Mouse (Mus musculus): ENCODE results near the gene Fdps.

The Fdps gene

GRCm38 (mm10) chr3:89101812-89102494 lies at the start of gene Fdps:
TSS of gene Fdps (minus strand) at chr3:89101959.
- DNase-seq (ENCODE audit: extremely low spot score, low read depth, low spot score), result peak; percentile 99

GRCm38 (mm10) chr3:89148567-89148966 lies 46.8 kb upstream of the Fdps start:
- no peak for DNase-seq (ENCODE audit: extremely low spot score, low read depth, low spot score)

- DNase-seq (ENCODE audit: extremely low spot score, low read depth, low spot score), result no peak
Measured at GRCm38 (mm10) chr3:89147979-89148311, 46.2 kb upstream of the Fdps start.

GRCm38 (mm10) chr3:89147101-89147978 lies 45.6 kb upstream of the Fdps start:
- no peak for DNase-seq (ENCODE audit: extremely low spot score, low read depth, low spot score)

GRCm38 (mm10) chr3:89145566-89145965 lies 43.8 kb upstream of the Fdps start:
- DNase-seq (ENCODE audit: extremely low spot score, low read depth, low spot score), result no peak

- DNase-seq (ENCODE audit: extremely low spot score, low read depth, low spot score), result no peak
Measured at GRCm38 (mm10) chr3:89144821-89145220, 43.1 kb upstream of the Fdps start.

- no peak for DNase-seq (ENCODE audit: extremely low spot score, low read depth, low spot score)
Measured at GRCm38 (mm10) chr3:89136365-89136764, 34.6 kb upstream of the Fdps start.

GRCm38 (mm10) chr3:89135958-89136357 lies 34.2 kb upstream of the Fdps start, which contains the start of gene Pklr:
TSS of gene Pklr (plus strand) at chr3:89136142.
- no peak for DNase-seq (ENCODE audit: extremely low spot score, low read depth, low spot score)

GRCm38 (mm10) chr3:89133752-89134151 lies 32.0 kb upstream of the Fdps start:
- no peak for DNase-seq (ENCODE audit: extremely low spot score, low read depth, low spot score)

GRCm38 (mm10) chr3:89133063-89133450 lies 31.3 kb upstream of the Fdps start:
- no peak for DNase-seq (ENCODE audit: extremely low spot score, low read depth, low spot score)

GRCm38 (mm10) chr3:89132285-89133062 lies 30.7 kb upstream of the Fdps start:
- no peak for DNase-seq (ENCODE audit: extremely low spot score, low read depth, low spot score)

GRCm38 (mm10) chr3:89131816-89132215 lies 30.1 kb upstream of the Fdps start:
- no peak for DNase-seq (ENCODE audit: extremely low spot score, low read depth, low spot score)

GRCm38 (mm10) chr3:89129908-89130307 lies 28.1 kb upstream of the Fdps start:
- DNase-seq (ENCODE audit: extremely low spot score, low read depth, low spot score), result no peak

- DNase-seq (ENCODE audit: extremely low spot score, low read depth, low spot score), result no peak
Measured at GRCm38 (mm10) chr3:89125981-89126380, 24.2 kb upstream of the Fdps start.

GRCm38 (mm10) chr3:89124241-89124640 lies 22.5 kb upstream of the Fdps start:
- DNase-seq (ENCODE audit: extremely low spot score, low read depth, low spot score), result no peak

GRCm38 (mm10) chr3:89123313-89123712 lies 21.6 kb upstream of the Fdps start:
- no peak for DNase-seq (ENCODE audit: extremely low spot score, low read depth, low spot score)

GRCm38 (mm10) chr3:89115522-89115921 lies 13.8 kb upstream of the Fdps start:
- DNase-seq (ENCODE audit: extremely low spot score, low read depth, low spot score), result no peak

- no peak for DNase-seq (ENCODE audit: extremely low spot score, low read depth, low spot score)
Measured at GRCm38 (mm10) chr3:89113058-89113457, 11.3 kb upstream of the Fdps start.

- no peak for DNase-seq (ENCODE audit: extremely low spot score, low read depth, low spot score)
Measured at GRCm38 (mm10) chr3:89108146-89108545, 6.4 kb upstream of the Fdps start.

GRCm38 (mm10) chr3:89107545-89107944 lies 5.8 kb upstream of the Fdps start:
- no peak for DNase-seq (ENCODE audit: extremely low spot score, low read depth, low spot score)

- DNase-seq (ENCODE audit: extremely low spot score, low read depth, low spot score), result no peak
Measured at GRCm38 (mm10) chr3:89106881-89107280, 5.1 kb upstream of the Fdps start.

GRCm38 (mm10) chr3:89103291-89103595 lies 1.5 kb upstream of the Fdps start:
- DNase-seq (ENCODE audit: extremely low spot score, low read depth, low spot score), result no peak

Measured in hindlimb bud, embryonic 11.5 days (tissue).